Mouse (Mus musculus): ENCODE results near the gene Ache.
A peak's percentile ranks its signal among the peaks of the same experiment; 100 is the strongest.
"Not testable (repeated sequence)": the region's sequence is repeated elsewhere in the genome, so short reads cannot be mapped to it uniquely, and the experiment has no call there.

Ache gene

GRCm38 (mm10) chr5:137287032-137287952, at the start of gene Ache:
Gene Ache (plus strand): TSS chr5:137287519.
- DNase-seq (ENCODE audit: low spot score in 2 of 2): no peak

DNA sequence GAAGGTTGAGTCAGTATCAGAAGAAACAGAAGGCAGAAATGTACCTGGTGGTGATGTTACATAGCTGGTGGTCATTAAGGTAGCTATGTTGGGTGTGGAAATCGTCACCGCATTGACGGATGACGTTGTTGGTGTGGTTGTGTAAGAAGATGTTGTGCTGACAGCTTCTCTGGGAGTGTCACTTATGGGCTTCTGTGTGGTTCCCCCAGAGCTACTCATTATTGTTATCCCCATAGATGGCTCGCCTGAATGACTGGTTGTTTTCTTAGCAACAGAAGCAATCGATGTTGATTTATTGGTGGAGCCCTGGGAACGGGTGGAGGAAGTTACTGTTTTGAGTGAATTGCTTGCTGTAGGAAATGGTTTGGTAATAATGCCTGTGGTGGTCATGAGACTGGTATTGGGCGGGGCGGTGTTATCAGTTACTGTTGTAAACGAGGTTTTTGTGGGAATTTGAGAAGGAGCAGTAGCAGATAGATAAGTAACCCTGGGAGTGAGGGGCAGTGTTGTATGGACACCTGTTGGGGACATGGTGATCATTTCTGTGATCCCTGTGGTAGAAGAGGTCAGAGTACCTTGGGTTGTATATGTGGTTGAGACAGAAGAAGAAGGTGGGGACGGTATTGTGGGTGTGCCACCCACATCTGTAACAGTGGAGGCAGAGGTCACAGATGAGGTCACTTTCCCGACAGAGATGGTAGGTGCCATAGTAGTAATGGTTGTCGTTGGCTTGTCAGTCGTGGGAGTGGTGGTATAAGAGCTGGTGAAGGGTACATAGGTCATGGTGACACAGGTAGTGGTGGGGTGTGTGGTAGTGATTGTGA, 23.2 kb upstream of the Ache start:
- DNase-seq (ENCODE audit: low spot score in 2 of 2): no peak

DNA sequence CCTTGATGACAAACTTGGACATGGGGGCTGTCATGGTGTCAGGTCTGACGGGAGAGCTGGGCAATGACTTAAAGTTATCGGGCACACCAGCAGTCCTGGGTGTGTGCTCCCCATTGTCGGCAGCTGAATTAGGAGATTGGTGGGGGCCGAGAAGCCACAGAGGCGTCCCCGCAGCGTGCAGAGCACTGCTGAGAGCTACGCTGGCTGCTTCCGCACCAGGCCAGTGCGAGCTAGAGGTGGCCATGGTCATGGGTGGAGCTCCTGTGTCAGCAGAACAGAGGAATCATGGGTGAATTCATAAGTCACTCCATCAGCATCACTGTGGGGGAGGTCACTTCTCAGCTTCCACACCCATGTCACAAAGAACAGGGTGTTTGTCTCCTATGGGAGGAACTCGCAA, 22.5 kb upstream of the Ache start:
- DNase-seq (ENCODE audit: low spot score in 2 of 2): no peak

DNA sequence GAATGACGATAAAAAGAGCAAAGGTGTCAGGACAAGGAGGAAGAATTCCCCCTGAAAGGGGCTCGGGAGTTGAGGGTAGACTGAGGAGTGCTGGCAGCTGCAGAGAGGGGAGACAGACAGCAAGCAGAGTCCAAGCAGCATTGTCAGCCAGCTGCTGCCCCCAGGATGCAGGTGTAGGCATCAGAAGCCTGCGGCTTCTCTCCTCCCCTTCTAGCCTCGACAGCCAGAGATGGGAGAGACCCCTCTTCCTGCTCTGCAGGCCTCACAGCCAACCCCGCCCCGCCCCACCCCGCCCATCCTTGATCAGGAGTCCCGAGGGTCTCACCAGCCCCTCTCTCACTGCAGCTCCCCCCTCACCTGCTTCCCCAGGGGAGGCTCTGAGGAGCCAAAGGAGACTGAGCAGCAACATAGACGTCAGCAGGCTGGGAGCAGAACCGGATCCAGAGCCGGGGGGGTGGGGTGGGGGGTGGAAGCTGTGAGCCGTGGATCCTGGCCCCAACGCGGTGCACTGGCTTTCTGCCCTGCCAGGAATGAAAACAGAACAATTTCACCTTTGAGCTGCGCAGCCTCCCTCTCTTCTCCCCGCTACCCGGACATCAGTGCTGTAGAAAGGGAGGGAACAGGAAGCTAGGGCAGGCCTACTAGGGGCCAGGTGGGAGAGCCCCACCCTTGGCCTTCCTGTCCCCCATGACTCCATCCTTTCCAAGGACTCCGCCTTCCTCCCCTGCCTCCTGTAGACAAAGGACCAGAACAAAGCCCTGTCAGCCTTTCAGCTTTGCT, 19.0 kb upstream of the Ache start:
- peak; percentile 43 to 67 for DNase-seq (ENCODE audit: low spot score in 2 of 2)

GRCm38 (mm10) chr5:137277360-137278342, 9.7 kb upstream of the Ache start:
- DNase-seq (ENCODE audit: low spot score in 2 of 2): no peak

- DNase-seq (ENCODE audit: low spot score in 2 of 2): not testable (repeated sequence)
Measured at GRCm38 (mm10) chr5:137284411-137284810, 2.9 kb upstream of the Ache start.

- DNase-seq (ENCODE audit: low spot score in 2 of 2): no peak
Measured at GRCm38 (mm10) chr5:137285045-137285444, 2.3 kb upstream of the Ache start.

GRCm38 (mm10) chr5:137285986-137286385, 1.3 kb upstream of the Ache start:
- no peak for DNase-seq (ENCODE audit: low spot score in 2 of 2)

DNA sequence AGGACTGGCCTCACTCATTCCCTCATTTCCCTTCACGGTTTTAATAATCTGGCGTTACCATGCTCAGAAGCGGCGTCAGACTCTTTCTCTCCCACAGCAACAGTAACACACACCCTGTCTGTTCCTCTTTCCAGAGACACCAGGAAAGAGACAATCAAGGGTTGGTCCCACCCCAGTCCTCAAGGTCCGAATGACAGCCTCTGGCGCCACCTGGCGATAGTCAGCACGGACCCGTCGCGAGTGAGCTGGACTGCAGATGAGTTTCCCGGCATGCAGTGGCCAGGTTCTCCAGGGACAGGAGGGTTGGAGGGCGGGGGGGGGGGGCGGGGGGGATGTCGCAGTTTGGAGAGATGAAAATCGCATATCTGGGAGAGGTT, 676 bp upstream of the Ache start:
- peak; percentile 85 to 89 for DNase-seq (ENCODE audit: low spot score in 2 of 2)

DNA sequence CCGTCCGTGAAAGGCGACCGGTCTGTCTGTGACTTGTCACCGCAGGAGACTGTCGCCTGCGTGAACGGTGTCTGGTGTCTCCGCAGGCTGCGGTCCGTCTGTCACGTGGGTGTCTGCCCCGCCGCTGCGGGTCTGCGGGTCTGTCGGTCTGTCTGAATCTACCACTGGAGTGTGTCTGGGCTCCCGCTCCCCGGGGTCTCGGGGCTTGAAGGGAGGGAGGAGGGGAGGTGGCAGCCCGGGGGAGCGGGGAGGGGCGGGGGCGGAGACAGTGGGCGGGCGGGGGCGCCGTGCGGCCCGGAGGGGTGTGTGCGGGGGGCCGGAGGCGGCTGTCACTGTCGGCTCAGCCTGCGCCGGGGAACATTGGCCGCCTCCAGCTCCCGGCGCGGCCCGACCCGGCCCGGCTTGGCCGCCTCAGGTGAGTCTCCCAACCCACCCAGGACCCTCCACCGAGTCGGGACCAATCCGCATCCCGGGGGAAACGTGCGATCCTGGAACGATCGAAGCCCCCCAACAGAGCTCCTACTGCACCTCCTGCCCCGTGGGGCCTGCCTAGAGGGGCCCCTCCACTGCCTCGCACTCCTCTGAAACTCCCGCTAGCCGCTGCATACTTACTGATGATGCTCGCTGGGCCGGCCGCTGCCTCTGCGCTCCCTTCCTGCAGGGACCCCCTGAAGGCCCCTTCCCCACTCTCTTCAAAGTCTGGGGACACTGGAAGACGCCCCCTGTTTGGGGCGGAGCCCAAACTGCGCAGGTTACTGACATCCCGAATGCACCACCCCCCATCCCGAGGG, 829 bp downstream of the Ache start:
- DNase-seq (ENCODE audit: low spot score in 2 of 2): no peak

- peak in 1 of 2 experiments; percentile 52 for DNase-seq (ENCODE audit: low spot score in 2 of 2)
Measured at GRCm38 (mm10) chr5:137288999-137289470, 1.7 kb downstream of the Ache start.

- DNase-seq (ENCODE audit: low spot score in 2 of 2): no peak
Measured at GRCm38 (mm10) chr5:137289591-137290365, 2.5 kb downstream of the Ache start.

GRCm38 (mm10) chr5:137290677-137291076, 3.4 kb downstream of the Ache start:
- DNase-seq (ENCODE audit: low spot score in 2 of 2): peak in 1 of 2 experiments; percentile 44

- DNase-seq (ENCODE audit: low spot score in 2 of 2): no peak
Measured at GRCm38 (mm10) chr5:137291381-137291926, 4.1 kb downstream of the Ache start.

DNA sequence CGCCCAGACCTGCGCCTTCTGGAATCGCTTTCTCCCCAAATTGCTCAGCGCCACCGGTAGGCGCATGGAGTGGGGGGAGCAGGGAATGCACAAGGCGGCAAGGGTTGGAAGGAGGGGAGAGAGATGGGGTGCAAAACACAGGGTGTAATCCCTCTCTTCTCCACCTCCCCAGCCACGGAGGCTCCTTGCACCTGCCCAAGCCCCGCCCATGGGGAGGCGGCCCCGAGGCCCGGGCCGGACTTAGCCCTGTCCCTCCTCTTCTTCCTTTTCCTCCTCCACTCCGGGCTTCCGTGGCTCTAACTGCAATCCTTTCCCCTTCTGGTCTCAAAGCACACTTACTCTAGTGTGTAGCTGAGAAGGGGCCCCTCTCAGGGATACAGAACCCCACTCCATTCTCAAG, 6.0 kb downstream of the Ache start:
- DNase-seq (ENCODE audit: low spot score in 2 of 2): peak; percentile 72 to 77

- peak; percentile 94 to 96 for DNase-seq (ENCODE audit: low spot score in 2 of 2)
Measured at GRCm38 (mm10) chr5:137293839-137294743, 6.8 kb downstream of the Ache start, which contains the start of gene Ufsp1. Gene Ufsp1 (plus strand): TSS chr5:137294629.

GRCm38 (mm10) chr5:137294744-137295093, 7.4 kb downstream of the Ache start:
- no peak for DNase-seq (ENCODE audit: low spot score in 2 of 2)

- no peak for DNase-seq (ENCODE audit: low spot score in 2 of 2)
Measured at GRCm38 (mm10) chr5:137295296-137295695, 8.0 kb downstream of the Ache start.

All from heart, adult 9 months (tissue).